Mouse (Mus musculus) kidney, adult 9 months (tissue): Measurements from ENCODE around the gene Mettl23.
"Not testable (repeated sequence)": the region's sequence is repeated elsewhere in the genome, so short reads cannot be mapped to it uniquely, and the experiment has no call there.

Experiments
- DNase-seq: peaks from one replicate; pipeline ENCODE4 v3.0.0; 2022

Gene Mettl23

GRCm38 (mm10) chr11:116884061-116884460, 41.0 kb downstream of the Mettl23 start:
- no peak for DNase-seq

GRCm38 (mm10) chr11:116885275-116886151, 42.4 kb downstream of the Mettl23 start:
- peak; percentile 88 for DNase-seq

GRCm38 (mm10) chr11:116887136-116887535, 44.1 kb downstream of the Mettl23 start:
- DNase-seq, result no peak

GRCm38 (mm10) chr11:116893532-116894442, 50.7 kb downstream of the Mettl23 start:
- no peak for DNase-seq

GRCm38 (mm10) chr11:116895402-116895801, 52.3 kb downstream of the Mettl23 start:
- no peak for DNase-seq

GRCm38 (mm10) chr11:116899247-116899646, 56.2 kb downstream of the Mettl23 start:
- DNase-seq, result no peak

- DNase-seq, result not testable (repeated sequence)
Observed at GRCm38 (mm10) chr11:116902588-116902987, 59.5 kb downstream of the Mettl23 start.
